Mouse (Mus musculus) kidney, adult 2 months (tissue): ENCODE measurements around the gene Zfp341. TPM values are rescaled to one million over a fixed set of nuclear protein-coding genes. Genes with fewer than 3 reads are reported as not detected.

Experiments used
- DNase-seq: peaks from one replicate; pipeline ENCODE4 v3.0.0; 2021
- H3K27ac ChIP-seq: fragments of 200-500 bp; 2 replicates; pipeline ENCODE4 v1.5.1; 2012; ENCODE audit warnings: low read depth, low read length, control low read depth, inconsistent platforms; ENCODE audit not compliant: insufficient read depth
- H3K27me3 ChIP-seq: fragments of 200-500 bp; replicated peaks from 2 replicates; pipeline ENCODE4 v1.6.1; 2012; ENCODE audit warnings: mild to moderate bottlenecking, moderate library complexity, low read length, inconsistent platforms; ENCODE audit not compliant: control insufficient read depth, insufficient read depth
- H3K36me3 ChIP-seq: fragments of 200-500 bp; 2 replicates; pipeline ENCODE4 v1.6.1; 2012; ENCODE audit warnings: mild to moderate bottlenecking, moderate library complexity, low read length, inconsistent platforms; ENCODE audit not compliant: control insufficient read depth, insufficient read depth
- H3K4me1 ChIP-seq: fragments of 200-500 bp; 2 replicates; pipeline ENCODE4 v1.6.1; 2011; ENCODE audit warnings: low read length; ENCODE audit not compliant: control insufficient read depth, insufficient read depth
- H3K4me3 ChIP-seq: fragments of 200-500 bp; 2 replicates; pipeline ENCODE4 v1.5.1; 2011; ENCODE audit warnings: mild to moderate bottlenecking, low read depth, low read length, control low read depth; ENCODE audit not compliant: insufficient read depth
- CTCF ChIP-seq: fragments of 200-500 bp; conservative IDR thresholded peaks from 2 replicates; pipeline ENCODE4 v1.5.1; 2011; ENCODE audit warnings: low read depth, mild to moderate bottlenecking, control low read depth, low read length, moderate library complexity, mixed read lengths; ENCODE audit not compliant: insufficient read depth, insufficient read length
- POLR2A ChIP-seq: fragments of 200-500 bp; IDR thresholded peaks from one replicate; pipeline ENCODE4 v1.6.1; 2011; ENCODE audit warnings: low read depth, low read length, control low read depth
- WGBS: fragments of 180-500 bp; shearing (Covaris S2); methylation state at CpG from one replicate; pipeline ENCODE4 v1.1.7; 2018; 5-methylcytosine and 5-hydroxymethylcytosine counted together
- polyA plus RNA-seq: library from polyadenylated mRNA; depleted of rRNA; stranded (reverse); fragments of >200 nt; gene quantifications from 2 replicates; pipeline ENCODE4 v1.2.3, GENCODE M21; 2012

Gene Zfp341
- polyA plus RNA-seq, 1 experiment = 4.9 TPM

GRCm38 (mm10) chr2:154576876-154577743, 36.0 kb upstream of the Zfp341 start:
- Histone ChIP-seq H3K27me3 (no peaks in the 10 kb centered on the region), H3K27ac (no peak overlapping the region), H3K4me3 (no peak overlapping the region), H3K4me1 (no peaks in the 10 kb centered on the region), H3K36me3 (no peaks in the 10 kb centered on the region)
- 61% methylated on average over 12 of the region's 12 CpGs for WGBS
- no peak for TF ChIP-seq CTCF
- no peak for TF ChIP-seq POLR2A
- DNase-seq = no peak

GRCm38 (mm10) chr2:154577744-154578067, 35.4 kb upstream of the Zfp341 start:
- TF ChIP-seq CTCF (no peak), POLR2A (no peak)
- WGBS = 93% methylated on average over 6 of the region's 6 CpGs
- no peaks in the 10 kb centered on the region for H3K4me1 ChIP-seq
- no peaks in the 10 kb centered on the region for H3K36me3 ChIP-seq
- DNase-seq = no peak
- H3K27ac ChIP-seq = no peak overlapping the region
- no peaks in the 10 kb centered on the region for H3K27me3 ChIP-seq
- no peak overlapping the region for H3K4me3 ChIP-seq

DNA sequence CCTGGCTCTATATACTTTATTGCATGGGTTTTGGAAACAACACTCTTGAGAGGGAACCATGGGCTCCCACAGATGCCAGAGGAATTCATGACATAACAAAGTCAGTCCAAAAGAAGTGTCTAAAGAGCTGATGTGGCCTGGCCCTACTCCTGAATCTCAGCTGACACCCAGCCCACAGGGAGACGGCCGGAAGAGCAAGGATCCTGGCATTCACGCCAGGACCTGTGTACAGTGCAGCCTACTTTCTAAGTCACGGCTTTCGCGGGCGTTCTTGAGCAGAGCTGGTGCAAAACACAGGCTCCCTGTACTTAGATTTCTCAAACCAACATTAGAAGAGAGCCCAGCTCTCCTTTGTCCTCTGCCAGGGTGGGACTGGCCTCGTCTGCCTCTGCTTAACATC, 32.5 kb upstream of the Zfp341 start:
- Histone ChIP-seq H3K27me3 (no peaks in the 10 kb centered on the region), H3K36me3 (no peaks in the 10 kb centered on the region), H3K4me3 (no peak overlapping the region), H3K27ac (no peak overlapping the region), H3K4me1 (no peaks in the 10 kb centered on the region)
- 80% methylated on average over 8 of the region's 8 CpGs for WGBS
- no peak for TF ChIP-seq POLR2A
- no peak for TF ChIP-seq CTCF
- no peak for DNase-seq

DNA sequence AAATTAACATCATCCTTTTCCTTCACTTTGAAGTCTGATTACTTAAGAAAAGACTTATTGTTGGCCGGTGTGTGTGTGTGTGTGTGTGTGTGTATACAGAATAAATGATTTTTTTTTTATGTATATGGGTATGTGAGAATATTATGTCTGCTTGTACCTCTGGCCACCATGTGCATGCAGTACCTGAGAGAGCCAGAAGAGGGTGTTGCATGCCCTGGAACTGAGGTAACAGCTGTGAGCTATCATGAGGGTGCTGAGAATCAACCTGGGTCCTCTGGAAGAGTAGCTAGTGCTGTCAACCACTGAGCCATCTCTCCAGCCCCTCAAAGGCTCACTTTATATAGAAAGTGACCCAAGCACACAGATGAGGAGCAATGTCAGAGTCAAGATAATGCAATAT, 31.7 kb upstream of the Zfp341 start:
- WGBS = 94% methylated on average over 1 of the region's 1 CpGs
- TF ChIP-seq POLR2A = no peak
- 0 out of 2 replicates have a peak, but pooled peaks have one; percentile 11 for TF ChIP-seq CTCF
- H3K4me1 ChIP-seq = no peaks in the 10 kb centered on the region

GRCm38 (mm10) chr2:154583906-154584872, 28.9 kb upstream of the Zfp341 start:
- 63% methylated on average over 15 of the region's 15 CpGs for WGBS

More for the DNA sequence above, 31.7 kb upstream of the Zfp341 start:
- Histone ChIP-seq H3K36me3 (no peaks in the 10 kb centered on the region), H3K27me3 (no peaks in the 10 kb centered on the region), H3K4me3 (no peak overlapping the region), H3K27ac (no peak overlapping the region)
- DNase-seq = no peak

GRCm38 (mm10) chr2:154584931-154585601, 28.0 kb upstream of the Zfp341 start:
- no peaks in the 10 kb centered on the region; the same call in 1 of the 2 replicates for H3K36me3 ChIP-seq
- no peak overlapping the region for H3K4me3 ChIP-seq
- H3K27me3 ChIP-seq = no peaks in the 10 kb centered on the region
- TF ChIP-seq CTCF (no peak), POLR2A (no peak)
- DNase-seq = no peak
- no peaks in the 10 kb centered on the region for H3K4me1 ChIP-seq
- no peak overlapping the region for H3K27ac ChIP-seq
- WGBS = 38% methylated on average over 17 of the region's 17 CpGs

More at GRCm38 (mm10) chr2:154583906-154584872, 28.9 kb upstream of the Zfp341 start:
- no peaks in the 10 kb centered on the region for H3K27me3 ChIP-seq
- no peak overlapping the region for H3K27ac ChIP-seq
- no peaks in the 10 kb centered on the region for H3K4me1 ChIP-seq
- DNase-seq = no peak
- no peak overlapping the region for H3K4me3 ChIP-seq
- TF ChIP-seq CTCF (no peak), POLR2A (no peak)
- H3K36me3 ChIP-seq = no peaks in the 10 kb centered on the region; the same call in 1 of the 2 replicates
